Mouse (Mus musculus) lung, adult 2 months (tissue): Measurements from ENCODE around the gene Ldlrad3.

Source experiments
- CTCF ChIP-seq: fragments of 200-500 bp; IDR thresholded peaks from 2 replicates; pipeline ENCODE4 v1.5.1; 2011; ENCODE audit warnings: mild to moderate bottlenecking, low read length, control low read depth; ENCODE audit not compliant: insufficient read depth
- POLR2A ChIP-seq: fragments of 200-500 bp; IDR thresholded peaks from 2 replicates; pipeline ENCODE4 v1.6.1; 2011; ENCODE audit warnings: low read depth, mild to moderate bottlenecking, control low read depth, low read length, borderline replicate concordance; ENCODE audit errors: extremely low read depth

GRCm38 (mm10) chr2:101918518-101918917 lies 267.7 kb downstream of the Ldlrad3 start:
- TF ChIP-seq POLR2A (no peak), CTCF (no peak)
